Mouse (Mus musculus): Measurements from ENCODE around the gene Clca4a.
"Not testable (repeated sequence)": the region's sequence is repeated elsewhere in the genome, so short reads cannot be mapped to it uniquely, and the experiment has no call there.

Gene Clca4a

DNA sequence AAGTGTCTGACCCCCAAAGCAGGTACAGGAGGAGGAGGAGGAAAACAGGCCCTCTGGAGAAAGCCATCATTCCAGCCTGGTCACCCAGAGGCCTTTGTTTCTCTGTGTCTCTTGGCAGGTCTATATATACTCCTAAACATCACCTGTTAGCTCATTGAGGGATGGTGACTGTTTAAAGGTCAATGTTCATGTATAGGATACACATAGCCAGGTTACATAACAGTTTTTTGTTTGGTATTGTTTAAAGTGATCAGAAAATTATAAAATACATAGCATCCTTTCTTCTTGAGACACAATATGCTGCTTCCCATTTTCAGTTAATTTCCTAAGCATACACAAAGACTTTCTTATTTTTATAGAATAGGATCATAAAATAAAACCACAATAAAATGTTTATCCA lies at the start of gene Clca4a:
TSS of gene Clca4a (minus strand) at position 101 of the 400 bp plus-strand sequence.
- no peak for DNase-seq

DNA sequence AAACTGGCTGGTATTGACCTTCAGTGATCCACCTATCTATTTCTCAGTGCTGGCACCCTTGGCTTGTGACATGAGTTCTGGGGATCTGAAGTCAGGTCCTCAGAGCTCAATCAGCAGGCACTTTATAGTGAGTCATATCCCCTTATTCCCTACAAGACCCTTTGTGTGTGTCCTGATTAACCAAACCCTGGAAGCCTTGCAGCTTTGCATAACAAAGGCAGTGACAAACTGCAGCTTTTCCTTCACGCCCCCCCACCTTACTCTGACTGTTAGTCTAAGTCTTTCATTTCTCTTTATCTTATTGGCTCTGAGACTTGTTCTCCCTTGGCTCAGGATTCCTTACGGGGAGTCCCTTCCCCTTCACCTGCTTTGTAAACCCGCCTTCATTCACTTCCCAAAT lies 43.0 kb upstream of the Clca4a start:
- DNase-seq = no peak

DNA sequence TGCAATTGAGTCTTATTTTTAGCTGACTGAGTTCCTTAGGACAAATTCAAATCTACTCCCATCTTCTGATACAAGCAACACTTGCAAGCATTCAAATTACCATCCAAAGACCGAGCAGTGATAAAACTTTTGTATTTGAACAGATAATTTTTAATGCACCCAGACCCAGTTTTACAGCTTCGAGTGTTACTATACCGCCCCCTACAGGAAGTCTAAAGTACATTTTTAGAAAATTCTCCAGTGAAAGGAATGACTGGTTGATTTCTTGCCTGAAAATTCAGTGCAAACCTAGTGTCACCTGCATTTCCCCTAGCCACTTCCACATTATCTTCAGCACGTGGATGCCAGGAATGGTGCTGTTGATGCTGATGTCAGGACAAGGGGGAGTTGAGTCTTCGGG lies 29.6 kb upstream of the Clca4a start:
- DNase-seq = no peak

DNA sequence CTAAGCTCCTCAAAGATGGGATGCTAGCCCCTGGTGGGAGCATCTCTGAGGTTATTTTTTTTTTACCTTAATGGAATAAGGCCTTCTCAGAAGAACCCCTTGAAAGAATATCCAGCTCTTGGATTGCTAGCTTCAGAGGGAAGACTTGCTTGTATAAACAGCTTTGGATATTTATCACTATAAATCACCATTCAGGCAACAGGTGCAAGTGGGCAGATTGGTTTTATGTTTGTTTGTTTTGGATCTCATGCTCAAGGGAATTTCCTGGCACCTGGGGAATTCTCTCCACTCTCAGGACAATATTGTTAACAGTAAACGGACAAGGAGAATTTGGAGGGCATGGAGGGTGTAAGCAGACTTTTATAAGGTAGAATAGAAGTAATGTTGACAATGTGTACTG lies 26.1 kb upstream of the Clca4a start:
- DNase-seq = no peak

DNA sequence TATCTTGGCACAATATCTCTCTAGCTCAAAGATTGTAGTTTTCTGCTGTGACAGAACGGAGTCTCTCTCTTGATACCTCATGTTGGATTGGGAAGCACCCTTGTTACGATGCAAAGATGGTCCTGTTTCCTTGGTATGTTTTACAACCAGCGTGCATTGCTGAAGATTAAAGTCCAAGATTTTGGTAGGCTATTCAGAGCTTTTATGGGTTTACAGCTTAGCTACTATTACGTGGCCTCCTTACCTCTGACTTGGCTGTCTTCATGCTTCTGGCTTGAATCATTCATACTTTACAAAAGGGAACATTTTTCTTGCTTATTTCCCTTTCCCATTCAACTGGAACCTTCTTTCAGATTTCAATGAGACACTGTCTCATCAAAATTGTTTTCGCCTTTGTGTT lies 18.2 kb upstream of the Clca4a start:
- no peak for DNase-seq

DNA sequence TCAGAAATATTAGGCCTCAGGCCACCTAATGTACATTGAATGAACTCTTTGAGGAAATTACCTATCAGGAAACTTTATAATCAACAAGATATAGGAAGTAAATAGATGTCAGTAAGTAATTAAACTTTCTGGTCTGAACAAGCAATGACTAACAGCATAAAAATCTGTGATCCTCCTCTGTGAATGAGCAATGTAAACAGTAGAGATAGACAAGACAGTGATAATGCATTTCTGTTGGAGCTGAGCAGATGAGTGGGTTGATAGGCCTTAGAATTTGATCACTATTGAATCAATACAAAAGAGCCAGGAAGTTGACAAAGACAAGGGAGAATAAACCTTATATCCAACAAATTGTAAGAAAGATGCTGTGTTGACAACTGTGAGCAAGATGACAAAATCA lies 17.8 kb upstream of the Clca4a start:
- DNase-seq = no peak

DNA sequence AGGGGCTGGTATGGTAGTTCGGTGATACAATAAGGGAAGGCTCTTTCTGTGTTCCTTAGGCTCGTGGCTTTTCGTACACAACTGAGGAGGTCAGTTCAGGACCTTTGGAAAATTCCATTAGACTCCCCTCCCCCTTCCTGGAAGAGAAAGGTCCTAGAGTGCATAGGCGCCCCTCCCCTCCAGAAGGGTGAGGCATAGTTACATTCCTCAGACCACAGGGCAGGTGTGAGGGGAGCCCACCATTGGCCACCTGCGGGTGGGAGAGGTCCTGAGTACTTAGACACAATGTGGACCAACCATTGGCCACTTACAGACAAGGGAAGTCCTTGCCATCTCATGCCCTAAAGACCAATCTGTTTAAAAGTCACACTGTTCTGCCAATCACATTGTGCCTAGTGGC lies 11.0 kb upstream of the Clca4a start:
- no peak for DNase-seq

DNA sequence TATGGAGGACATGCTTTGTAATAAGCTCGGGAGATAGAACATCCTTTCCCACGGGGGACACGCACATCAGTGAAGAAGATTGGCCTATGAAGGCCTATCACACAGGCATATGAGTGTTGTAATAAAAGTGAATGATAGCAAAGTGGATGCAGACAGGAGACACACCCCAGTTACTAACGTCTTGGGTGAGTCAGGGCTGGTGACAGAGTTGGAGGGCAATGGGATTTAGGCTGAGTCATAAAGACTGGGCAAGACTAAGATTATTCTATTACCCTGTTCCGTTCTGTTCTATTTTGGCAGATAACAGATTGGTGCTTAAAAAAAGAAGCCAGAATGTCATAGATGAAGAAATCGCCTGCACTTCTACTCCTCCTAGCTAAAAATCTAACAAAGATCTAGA lies 5.7 kb upstream of the Clca4a start:
- no peak for DNase-seq

DNA sequence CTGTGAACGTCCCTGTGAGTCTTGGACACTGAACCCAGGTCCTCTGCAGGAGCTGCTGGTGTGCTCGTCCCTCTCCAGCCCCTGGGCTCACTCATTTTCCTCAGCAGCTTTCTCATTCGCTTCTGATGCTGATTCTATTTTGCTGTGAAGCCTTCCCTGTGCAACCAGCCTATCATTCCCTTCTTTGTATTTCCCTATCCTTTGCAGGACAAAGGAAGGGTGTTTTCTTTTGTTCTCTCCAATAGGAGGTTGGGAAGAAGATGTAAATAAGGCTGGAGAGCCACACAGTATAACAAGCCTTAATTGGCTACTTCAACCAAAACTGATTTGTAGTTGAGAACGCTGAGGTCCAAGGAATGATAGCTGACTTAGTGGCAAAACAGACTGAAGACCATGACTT lies 2.8 kb upstream of the Clca4a start:
- no peak for DNase-seq

DNA sequence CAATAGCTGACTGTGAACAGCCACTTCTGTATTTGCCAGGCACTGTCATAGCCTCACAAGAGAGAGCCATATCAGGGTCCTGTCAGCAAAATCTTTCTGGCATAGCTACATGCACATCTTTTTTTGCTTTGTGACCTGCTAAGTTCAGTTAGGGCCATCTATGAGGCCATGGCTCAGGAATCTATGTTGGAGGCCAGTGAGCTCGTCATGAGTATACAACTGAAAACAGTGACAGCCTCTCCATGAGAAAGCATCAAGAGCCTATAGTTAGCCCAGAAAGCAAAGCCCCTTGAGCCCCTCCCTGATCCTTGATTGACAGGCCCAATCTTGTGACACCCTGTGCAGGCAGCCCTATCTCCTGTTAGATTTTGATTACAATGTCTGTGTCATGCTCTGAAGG lies 1.2 kb upstream of the Clca4a start:
- DNase-seq = no peak

DNA sequence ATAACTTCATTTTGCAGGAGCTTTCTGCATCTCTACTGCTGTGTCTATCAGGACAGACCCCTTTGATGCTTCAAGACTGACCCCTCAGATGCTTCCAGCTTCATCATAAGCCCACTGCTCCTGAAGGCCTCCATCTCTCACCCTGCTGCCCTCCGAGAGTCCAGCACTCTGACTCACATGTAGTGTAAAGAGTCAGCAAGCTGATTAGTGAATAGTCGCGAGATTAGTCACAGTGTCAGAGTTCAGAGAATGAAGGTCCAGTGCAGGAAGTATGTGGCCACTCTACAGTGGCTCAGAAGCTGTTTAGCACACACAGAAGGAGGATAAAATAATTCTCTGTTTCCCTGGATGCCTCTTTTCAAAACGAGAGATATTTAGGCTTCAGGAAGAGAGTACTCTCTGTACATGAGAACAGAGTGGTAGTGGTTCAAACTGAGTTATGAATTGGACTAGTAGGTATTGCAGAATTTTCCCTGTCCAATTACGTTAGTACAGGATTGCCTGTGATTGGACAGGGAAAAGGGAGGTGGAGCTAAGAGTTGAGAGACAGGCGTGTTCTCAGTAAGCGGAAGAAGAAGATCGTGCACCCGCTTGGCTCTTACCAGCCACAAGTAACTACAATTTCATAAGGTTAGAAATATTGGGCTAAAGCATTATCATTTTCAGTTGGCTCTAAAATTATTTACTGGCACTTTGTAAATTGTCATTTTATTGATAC lies 3.1 kb downstream of the Clca4a start:
- DNase-seq = no peak

DNA sequence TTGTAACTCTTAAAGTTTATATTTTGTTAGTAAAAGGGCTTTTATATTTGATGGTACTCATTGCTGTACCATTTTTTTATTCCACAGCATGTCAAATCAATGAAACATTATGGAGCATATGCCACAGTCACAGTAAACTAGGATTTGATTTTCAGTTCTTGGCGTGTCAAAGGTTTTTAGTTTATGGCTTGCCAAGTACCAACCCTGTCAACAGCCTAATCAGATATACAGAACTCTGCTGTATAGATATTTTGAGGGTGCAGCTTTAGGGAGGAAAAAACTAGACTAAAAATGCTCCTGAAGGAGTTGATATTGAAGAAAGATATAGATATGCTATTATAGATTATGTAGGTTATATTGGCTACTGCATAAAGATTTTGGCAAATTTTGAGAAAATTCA lies 5.1 kb downstream of the Clca4a start:
- no peak for DNase-seq

DNA sequence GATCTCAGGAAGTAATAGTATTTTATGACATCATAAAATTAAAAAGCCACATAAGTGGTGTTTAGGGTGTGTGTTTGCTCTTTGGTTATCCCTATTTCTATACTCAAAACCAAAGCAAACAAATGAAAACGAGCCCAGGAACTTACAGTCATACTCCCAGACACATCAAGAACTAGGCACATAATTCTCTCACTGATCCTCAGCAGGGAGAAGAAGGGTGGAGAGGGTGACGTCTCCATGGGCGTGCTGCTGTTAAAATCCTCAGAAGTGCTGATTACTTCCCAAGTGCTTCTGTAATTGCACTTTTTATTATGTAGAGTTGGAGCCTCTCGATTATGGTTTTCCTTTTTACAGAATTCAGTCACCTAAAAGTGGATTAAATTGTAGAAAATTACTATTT lies 8.8 kb downstream of the Clca4a start:
- no peak for DNase-seq

DNA sequence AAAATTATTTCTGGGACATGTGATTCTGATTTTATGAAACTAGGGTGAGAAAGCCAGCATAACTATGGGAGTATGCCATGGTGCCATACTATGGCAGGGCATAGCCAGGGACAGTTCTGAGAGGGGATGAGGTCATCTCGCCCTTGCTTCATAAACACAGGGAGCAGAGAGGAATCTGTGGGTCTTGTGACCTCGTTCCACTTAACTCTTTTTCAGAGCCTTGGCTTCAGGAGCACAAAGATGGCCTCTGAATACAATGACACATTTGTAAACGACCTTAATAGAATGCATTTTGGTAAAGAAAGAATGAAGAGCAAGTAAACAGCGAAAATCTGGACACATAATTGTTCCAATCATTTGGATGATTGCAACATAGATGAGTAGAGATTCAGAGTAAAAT lies 24.0 kb downstream of the Clca4a start:
- no peak for DNase-seq

DNA sequence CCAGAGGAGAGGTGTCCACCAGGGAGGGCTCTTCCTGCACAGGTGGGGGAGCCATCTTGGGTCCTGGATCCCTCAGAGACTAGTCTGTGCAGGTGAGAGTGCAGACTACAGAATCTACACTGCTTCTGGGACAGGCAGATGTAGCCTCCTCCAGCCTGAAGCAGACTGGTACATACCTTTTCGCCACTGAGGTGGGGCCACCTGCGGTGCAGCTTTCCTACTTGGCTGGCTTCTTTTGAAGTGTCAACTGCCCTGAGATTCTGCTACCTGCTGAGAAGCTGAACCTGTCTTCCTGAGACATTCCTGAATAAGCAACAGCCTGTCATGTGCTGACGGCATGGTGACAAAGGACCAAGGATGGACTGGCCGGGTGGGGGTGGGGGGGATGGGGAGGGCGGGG lies 27.5 kb downstream of the Clca4a start:
- DNase-seq = not testable (repeated sequence)

DNA sequence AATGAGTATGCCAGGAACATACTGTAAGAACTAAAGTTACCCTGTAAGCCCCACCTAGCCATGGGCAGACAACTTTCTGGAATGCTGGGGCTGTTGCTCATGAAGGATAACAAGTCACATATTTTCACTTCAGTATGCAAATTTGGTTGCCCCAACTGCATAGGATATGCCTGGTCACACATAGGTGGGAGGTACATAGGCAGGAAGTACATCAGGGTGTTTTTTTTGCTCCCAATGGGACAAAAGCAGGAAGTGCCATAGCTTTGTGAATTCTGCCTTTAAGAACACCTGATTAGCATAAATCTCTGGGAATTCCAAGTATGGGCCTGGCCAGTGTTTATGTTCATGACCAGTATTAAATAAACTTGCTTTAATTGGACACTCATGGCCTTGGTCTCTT lies 41.2 kb downstream of the Clca4a start:
- not testable (repeated sequence) for DNase-seq

DNA sequence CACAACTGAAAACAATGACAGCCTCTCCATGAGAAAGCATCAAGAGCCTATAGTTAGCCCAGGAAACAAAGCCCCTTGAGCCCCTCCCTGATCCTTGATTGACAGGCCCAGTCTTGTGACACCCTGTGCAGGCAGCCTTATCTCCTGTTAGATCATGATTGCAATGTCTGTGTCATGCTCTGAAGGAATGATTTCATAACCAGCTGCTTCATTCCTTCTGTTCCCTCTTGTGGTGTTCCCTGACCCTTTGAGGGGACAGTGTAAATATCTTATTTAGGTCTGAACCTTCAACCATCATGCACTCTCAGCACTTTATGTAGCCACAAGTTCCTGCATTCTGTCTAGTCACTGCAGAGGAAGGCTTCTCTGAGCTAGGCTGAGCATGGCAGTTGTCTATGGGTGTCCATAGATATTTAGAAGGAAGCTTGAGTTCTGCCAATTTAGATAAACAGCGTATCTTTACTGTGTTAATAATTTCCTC lies 41.8 kb downstream of the Clca4a start:
- no peak for DNase-seq

DNA sequence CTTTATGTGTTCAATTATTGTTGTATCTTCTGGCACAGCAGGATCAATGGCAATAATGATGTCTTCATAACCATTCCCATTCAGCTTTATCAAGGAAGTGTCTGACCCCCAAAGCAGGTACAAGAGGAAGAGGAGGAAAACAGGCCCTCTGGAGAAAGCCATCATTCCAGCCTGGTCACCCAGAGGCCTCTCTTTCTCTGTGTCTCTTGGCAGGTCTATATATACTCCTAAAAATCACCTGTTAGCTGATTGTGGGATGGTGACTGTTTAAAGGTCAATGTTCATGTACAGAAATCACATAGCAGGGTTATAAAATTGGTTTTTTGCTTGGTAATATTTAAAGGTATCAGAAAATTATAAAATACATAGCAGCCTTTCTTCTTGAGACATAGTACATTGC lies 42.5 kb downstream of the Clca4a start, which contains the start of gene Clca4b:
TSS of gene Clca4b (minus strand) at position 195 of the 400 bp plus-strand sequence.
- DNase-seq = no peak

DNA sequence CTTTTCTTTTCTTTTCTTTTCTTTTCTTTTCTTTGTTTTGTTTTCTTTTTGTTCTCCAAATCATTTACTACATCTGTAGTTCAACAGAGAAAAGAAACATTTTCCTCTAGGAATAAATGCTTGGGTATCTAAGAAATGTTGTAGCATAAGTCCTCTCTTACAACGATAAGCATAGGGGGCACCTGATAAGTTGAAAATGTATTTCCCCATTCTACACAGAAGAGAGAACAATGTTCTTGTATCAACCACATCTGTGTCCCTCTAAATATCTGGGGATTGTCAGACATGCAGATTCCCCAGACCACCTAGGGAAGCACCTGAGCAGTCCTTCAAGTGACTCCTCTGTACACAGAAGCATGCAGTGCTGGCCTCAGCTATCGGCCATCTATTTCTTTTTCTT lies 60.8 kb downstream of the Clca4a start:
- DNase-seq = no peak
